Mouse (Mus musculus) neural tube, embryonic 11.5 days (tissue): ENCODE data around the gene Apol10a. TPM values are rescaled to one million over a fixed set of nuclear protein-coding genes. Genes with fewer than 3 reads are reported as not detected.
"Not testable (repeated sequence)": the region's sequence is repeated elsewhere in the genome, so short reads cannot be mapped to it uniquely, and the experiment has no call there.

ENCODE experiments used
- ATAC-seq: fragments of 200-750 bp; cut with Nextera tagmentation; 2 replicates; pipeline ENCODE4 v1.8.0; 2017; ENCODE audit warnings: moderate number of reproducible peaks, mild to moderate bottlenecking, moderate TSS enrichment, moderate library complexity; ENCODE audit not compliant: insufficient read depth, low FRiP score, low TSS enrichment
- DNase-seq: peaks from one replicate; pipeline ENCODE4 v3.0.0-alpha.2; 2015; ENCODE audit warnings: low spot score
- H3K27ac ChIP-seq: fragments of 300-500 bp; sonication (generic); 2 replicates; pipeline ENCODE4 v1.5.1; 2014; ENCODE audit warnings: low read depth, mild to moderate bottlenecking, low read length
- H3K27me3 ChIP-seq: fragments of 300-500 bp; sonication (generic); 2 replicates; pipeline ENCODE4 v1.6.1; 2014; ENCODE audit warnings: mild to moderate bottlenecking, low read length, mixed read lengths; ENCODE audit not compliant: control insufficient read depth, insufficient read depth
- H3K36me3 ChIP-seq: fragments of 300-500 bp; sonication (generic); 2 replicates; pipeline ENCODE4 v1.6.1; 2014; ENCODE audit warnings: mild to moderate bottlenecking, low read length, moderate library complexity, mixed read lengths; ENCODE audit not compliant: control insufficient read depth, insufficient read depth
- H3K4me1 ChIP-seq: fragments of 300-500 bp; sonication (generic); 2 replicates; pipeline ENCODE4 v1.6.1; 2014; ENCODE audit warnings: low read length, mixed read lengths; ENCODE audit not compliant: control insufficient read depth, insufficient read depth
- H3K4me2 ChIP-seq: fragments of 300-500 bp; sonication (generic); 2 replicates; pipeline ENCODE4 v1.6.1; 2014; ENCODE audit warnings: low read depth, mild to moderate bottlenecking, moderate library complexity
- H3K4me3 ChIP-seq: fragments of 300-500 bp; sonication (generic); 2 replicates; pipeline ENCODE4 v1.5.1; 2014; ENCODE audit warnings: low read depth, low read length
- H3K9ac ChIP-seq: fragments of 300-500 bp; sonication (generic); 2 replicates; pipeline ENCODE4 v1.6.1; 2014; ENCODE audit warnings: mild to moderate bottlenecking, low read length
- H3K9me3 ChIP-seq: fragments of 300-500 bp; sonication (generic); 2 replicates; pipeline ENCODE4 v1.6.1; 2016; ENCODE audit warnings: low read length; ENCODE audit not compliant: control insufficient read depth
- WGBS: fragments of 180-500 bp; shearing (Covaris S2); extraction: QIAGEN DNeasy Blood & Tissue Kit; methylation state at CpG from one replicate; pipeline ENCODE4 v1.1.7; 2014; 5-methylcytosine and 5-hydroxymethylcytosine counted together
- polyA plus RNA-seq: library from polyadenylated mRNA; unstranded; fragments of >200 nt; fragmentation: Nextera tagmentation; extraction: Ambion mirVana; gene quantifications from 2 replicates; pipeline ENCODE4 v1.2.1, GENCODE M21; 2014

The Apol10a gene
- polyA plus RNA-seq: not detected in 2 replicates

DNA sequence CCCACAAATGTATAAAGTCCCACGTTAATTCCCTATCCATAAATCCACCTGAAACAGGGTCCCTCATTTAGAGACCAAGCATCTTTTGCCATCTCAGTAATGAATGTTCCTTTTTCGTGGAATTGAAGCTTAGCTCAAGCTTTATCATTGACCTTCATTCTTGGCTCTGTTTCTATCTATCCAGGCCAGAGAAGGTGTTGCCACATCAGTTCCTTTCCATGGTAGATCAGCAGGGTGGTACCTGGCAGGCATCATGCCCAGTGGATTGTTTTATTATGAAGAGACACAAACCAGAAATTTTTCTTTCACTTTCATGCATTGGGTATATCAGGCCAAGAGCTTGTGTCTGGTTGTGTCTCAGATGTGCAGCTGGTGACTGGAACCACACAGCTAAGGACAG lies at the start of gene Apol10a:
TSS of gene Apol10a (plus strand) at position 355 of the 400 bp plus-strand sequence.
- not testable (repeated sequence) for H3K9me3 ChIP-seq, H3K4me3 ChIP-seq, H3K4me2 ChIP-seq, H3K27ac ChIP-seq, H3K9ac ChIP-seq, H3K27me3 ChIP-seq, ATAC-seq, H3K4me1 ChIP-seq, H3K36me3 ChIP-seq, DNase-seq
- 82% methylated on average over 2 of the region's 2 CpGs for WGBS

DNA sequence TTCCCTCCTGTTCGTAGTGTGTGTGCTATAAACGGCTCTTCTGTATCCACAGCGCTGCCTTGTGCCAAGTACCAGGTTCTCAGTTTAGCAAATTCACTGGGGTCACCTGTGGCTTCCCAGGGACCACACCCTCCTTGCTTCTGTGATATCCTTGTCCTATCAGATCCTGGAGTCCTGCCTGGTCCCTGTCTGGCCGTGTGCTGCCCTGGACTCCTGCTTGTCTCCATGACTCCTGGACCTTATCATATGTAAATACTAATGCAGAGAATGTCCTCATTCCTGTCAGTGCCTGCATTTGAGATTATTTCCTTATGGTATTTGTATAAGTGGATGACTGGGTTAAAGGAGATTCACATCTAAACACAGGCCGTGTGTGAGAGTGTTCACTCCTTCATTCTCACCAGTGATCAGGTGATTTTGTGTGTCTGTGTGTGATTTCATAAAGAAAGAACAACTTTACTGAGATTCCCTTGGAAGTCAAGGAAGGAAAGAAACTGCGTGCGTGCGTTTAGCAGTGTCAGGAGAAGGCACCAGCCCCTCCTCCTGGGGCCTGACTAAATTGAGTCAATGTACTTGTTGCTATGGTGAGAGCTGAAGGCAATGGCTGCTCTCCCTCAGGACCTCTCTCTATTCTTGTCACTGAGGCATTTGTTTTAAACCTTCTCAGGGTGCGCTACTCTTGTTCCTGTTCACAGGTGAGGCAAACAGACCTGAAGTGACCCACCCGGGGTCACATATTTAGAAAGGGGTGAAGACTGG lies 48.0 kb upstream of the Apol10a start:
- not testable (repeated sequence) for H3K27ac ChIP-seq, H3K27me3 ChIP-seq, H3K4me3 ChIP-seq, H3K9ac ChIP-seq, H3K9me3 ChIP-seq, ATAC-seq, H3K4me1 ChIP-seq, H3K36me3 ChIP-seq, H3K4me2 ChIP-seq, DNase-seq
- 79% methylated on average over 6 of the region's 10 CpGs for WGBS

GRCm38 (mm10) chr15:77444746-77445145 lies 32.1 kb upstream of the Apol10a start:
- ATAC-seq, H3K9me3 ChIP-seq, H3K4me2 ChIP-seq, H3K4me3 ChIP-seq, H3K27me3 ChIP-seq, H3K36me3 ChIP-seq, DNase-seq, H3K4me1 ChIP-seq, H3K27ac ChIP-seq, H3K9ac ChIP-seq: not testable (repeated sequence)
- 87% methylated on average over 7 of the region's 8 CpGs for WGBS

DNA sequence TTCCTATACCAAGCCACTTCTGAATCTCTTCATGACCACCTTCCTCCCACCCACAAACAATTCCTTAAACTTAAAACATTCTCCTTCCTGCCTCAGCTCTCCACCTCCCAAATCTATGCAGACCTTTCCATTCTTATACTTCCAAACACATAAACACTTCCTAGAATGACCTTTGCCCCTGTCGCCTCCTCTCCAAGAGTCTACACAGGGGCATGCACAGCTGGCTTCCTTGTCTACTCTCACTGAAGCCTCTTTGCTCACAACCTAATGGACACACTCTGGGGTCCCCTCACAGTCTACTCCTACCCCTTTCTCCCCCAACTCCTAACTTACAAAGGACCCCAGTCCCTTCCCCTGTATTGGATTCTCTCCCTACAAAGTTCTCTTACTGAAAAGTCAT lies 31.2 kb upstream of the Apol10a start:
- H3K9ac ChIP-seq, DNase-seq, H3K27me3 ChIP-seq, H3K4me2 ChIP-seq, H3K36me3 ChIP-seq, H3K27ac ChIP-seq, H3K4me1 ChIP-seq, ATAC-seq, H3K9me3 ChIP-seq, H3K4me3 ChIP-seq: not testable (repeated sequence)
- 82% methylated on average over 1 of the region's 1 CpGs for WGBS

- H3K27ac ChIP-seq, H3K36me3 ChIP-seq, H3K4me3 ChIP-seq, H3K27me3 ChIP-seq, H3K4me1 ChIP-seq, H3K9ac ChIP-seq, DNase-seq, H3K4me2 ChIP-seq, H3K9me3 ChIP-seq, ATAC-seq: not testable (repeated sequence)
- WGBS: 88% methylated on average over 2 of the region's 2 CpGs
Observed at GRCm38 (mm10) chr15:77447392-77447791, 29.5 kb upstream of the Apol10a start, which contains the start of gene Apol7b. Gene Apol7b (minus strand): TSS chr15:77447492.

DNA sequence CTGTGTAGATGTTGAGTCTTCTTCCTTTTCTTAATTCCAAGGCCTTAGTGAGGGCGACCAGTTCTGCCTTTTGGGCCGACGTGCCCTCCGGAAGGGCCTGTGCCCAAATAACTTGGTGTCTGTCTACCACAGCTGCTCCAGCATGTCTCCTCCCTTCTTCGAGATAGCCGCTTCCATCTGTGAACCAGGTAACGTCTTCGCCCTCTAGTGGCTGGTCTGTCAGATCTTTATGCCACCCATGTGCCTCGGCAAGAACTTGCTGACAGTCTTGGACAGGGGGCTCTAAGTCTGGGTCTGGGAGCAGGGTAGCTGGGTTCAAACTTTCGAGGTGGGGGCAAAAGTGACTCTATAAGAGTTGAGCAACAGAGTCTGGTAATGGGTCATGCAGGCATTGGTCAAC lies 26.9 kb upstream of the Apol10a start:
- H3K4me2 ChIP-seq, H3K4me3 ChIP-seq, H3K27me3 ChIP-seq, DNase-seq, H3K9me3 ChIP-seq, H3K4me1 ChIP-seq, ATAC-seq, H3K27ac ChIP-seq, H3K9ac ChIP-seq, H3K36me3 ChIP-seq: not testable (repeated sequence)
- WGBS: 64% methylated on average over 10 of the region's 10 CpGs

DNA sequence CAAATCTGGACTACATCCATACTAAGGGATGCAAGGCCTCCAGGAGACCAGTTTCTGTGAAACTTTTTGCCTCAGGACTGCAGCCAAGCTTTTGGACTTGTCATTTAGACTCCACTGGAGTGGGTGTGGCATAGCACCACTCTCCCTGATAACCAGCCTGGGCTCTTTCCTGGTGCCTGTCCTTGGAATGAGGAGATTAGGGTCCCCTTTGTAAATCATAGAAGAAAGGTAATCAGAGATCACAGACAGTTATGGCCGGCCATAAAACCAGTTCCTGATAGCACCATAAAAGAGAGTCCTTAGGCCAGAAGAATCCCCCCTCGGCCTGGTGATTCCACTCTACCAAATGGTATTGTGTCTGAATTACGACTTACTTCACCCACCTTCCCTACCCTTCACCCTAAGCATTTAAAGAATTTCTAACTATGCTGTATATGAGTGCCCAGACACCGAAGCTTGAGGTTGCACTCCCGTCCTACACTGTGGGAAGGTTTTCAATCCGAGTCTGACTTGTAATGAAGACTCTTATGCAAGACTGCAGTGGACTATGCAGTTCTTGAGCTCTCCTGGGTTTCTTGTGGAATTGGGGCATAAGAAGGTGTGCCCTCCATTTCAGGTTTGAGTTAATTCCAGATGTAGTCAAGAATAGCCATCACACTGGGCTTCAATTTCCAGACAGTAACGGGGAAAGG lies 2.0 kb upstream of the Apol10a start:
- H3K36me3 ChIP-seq, H3K9ac ChIP-seq, ATAC-seq, H3K9me3 ChIP-seq, H3K4me3 ChIP-seq, H3K4me2 ChIP-seq, H3K27ac ChIP-seq, H3K4me1 ChIP-seq, H3K27me3 ChIP-seq, DNase-seq: not testable (repeated sequence)
- WGBS: 23% methylated on average over 6 of the region's 7 CpGs

DNA sequence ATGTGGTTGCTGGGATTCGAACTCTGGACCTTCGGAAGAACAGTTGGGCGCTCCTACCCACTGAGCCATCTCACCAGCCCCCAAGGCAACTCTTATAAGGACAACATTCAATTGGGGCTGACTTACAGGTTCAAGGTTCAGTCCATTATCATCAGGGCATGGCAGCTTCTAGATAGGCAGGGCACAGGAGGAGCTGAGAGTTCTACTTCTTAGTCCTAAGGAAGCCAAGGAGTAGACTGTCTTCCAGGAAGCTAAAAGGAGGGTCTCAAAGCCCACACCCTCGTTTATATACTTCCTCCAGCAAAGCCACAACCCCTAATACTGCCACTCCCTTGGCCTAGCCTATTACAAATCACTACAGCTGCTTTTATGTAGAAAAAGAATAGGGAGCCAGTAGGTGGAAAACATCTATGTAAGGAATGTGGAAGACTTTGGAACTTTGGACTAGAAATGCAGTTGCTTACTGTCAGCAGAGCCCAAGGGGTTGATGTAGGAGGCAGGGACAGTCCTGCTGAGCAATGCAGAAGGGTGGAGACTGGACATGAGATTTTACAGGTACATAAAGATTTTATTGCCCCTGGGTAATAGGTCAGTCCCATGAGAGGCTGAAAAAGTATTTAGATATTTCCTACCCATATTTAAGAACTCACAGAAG lies 5.4 kb downstream of the Apol10a start:
- Histone ChIP-seq H3K27me3 (no peaks in the 10 kb centered on the region), H3K4me1 (no peaks in the 10 kb centered on the region), H3K27ac (no peak overlapping the region), H3K36me3 (no peaks in the 10 kb centered on the region), H3K9me3 (no peaks in the 10 kb centered on the region), H3K9ac (no peak overlapping the region), H3K4me2 (no peak overlapping the region), H3K4me3 (no peak overlapping the region)
- WGBS: 83% methylated on average over 4 of the region's 4 CpGs
- ATAC-seq: no peak
- no peak for DNase-seq
